Mouse (Mus musculus): ENCODE data around the gene Mapk10.
"Not testable (repeated sequence)": the region's sequence is repeated elsewhere in the genome, so short reads cannot be mapped to it uniquely, and the experiment has no call there.

Gene Mapk10

DNA sequence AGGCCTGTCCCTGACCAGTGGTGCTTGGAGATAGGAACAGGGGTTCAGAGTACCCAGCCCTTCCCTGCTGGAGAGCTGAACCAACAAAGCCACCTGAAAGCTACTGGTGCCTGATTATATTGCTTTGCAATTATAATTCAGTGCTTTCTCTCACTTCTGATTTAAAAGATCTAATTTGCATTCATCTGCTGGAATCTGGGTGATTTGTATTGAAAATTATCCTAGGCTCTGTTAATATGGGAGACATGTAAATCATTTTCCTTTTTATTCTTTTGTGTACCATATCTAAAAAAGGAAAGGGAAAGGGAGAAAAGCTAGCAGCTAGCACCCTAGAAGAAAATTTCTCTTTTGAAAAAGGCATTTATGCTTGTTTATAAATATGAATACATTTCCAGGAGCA, 234.6 kb downstream of the Mapk10 start:
- in situ Hi-C loops (cut with MboI, MseI): no loop called here

- in situ Hi-C loops (cut with MboI, MseI): no loop called here
Observed at GRCm38 (mm10) chr5:102974400-102974799, 236.7 kb downstream of the Mapk10 start.

GRCm38 (mm10) chr5:102964396-102964795, 246.7 kb downstream of the Mapk10 start:
- in situ Hi-C loops (cut with MboI, MseI): no loop called here

DNA sequence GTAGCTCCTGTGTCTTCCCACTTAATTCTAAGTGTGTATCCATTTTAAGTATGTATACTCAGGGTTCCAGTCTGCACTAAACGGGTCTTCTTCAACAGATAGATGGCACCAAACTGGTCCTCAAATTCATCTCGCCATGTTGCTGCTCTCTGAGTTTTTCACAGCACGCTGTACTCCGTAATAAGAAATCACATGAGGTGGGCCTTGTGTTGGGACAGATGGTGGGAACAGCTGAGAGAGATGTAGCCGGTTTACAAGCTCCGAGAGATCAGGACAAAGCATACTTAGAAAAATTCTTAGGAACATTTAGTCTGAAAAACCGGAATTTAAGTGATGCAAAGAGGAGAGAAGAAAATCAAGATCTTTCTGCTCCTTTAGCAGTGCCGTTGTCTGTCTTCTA, 257.7 kb downstream of the Mapk10 start:
- in situ Hi-C loops (cut with MboI, MseI): no loop called here

DNA sequence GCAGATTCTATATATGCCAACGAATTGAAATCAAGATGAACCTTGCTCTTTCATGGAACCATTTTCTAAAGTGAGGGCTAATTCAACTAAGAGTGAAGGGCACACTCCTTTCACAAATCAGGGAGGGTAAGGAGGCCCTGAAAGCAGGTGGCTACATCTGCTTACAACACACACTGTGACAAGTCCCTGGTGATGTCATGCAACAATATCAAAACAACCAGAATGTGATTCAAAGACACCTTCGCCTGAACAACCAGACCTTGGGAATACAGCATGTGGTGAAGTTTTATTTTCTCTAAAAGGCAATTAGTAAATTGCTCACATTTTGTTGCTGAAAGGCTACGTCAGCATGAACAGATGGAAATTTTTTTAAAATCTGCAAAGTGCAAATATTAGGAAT, 258.2 kb downstream of the Mapk10 start:
- in situ Hi-C loops (cut with MboI, MseI): no loop called here

- in situ Hi-C loops (cut with MboI, MseI): no loop called here
Observed at GRCm38 (mm10) chr5:102947061-102947711, 263.9 kb downstream of the Mapk10 start.

DNA sequence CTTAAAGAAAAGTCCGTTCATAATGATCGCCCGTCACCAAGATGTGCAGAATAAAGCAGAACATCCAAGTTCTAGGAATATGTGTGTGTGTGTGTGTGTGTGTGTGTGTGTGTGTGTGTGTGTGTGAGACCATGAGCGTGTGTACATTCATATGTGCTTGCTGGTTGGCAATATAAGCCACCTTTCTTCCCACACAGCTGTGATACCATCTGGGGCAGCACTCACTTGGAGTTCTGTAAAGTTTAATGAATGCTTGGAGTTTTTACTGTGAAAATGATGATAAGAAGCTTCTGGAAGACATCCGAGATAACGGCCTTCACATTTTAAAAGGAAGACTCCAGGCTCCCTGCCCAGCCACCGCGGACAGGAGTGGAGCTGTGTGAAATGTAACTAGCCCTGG, 264.5 kb downstream of the Mapk10 start:
- in situ Hi-C loops (cut with MboI, MseI): no loop called here

DNA sequence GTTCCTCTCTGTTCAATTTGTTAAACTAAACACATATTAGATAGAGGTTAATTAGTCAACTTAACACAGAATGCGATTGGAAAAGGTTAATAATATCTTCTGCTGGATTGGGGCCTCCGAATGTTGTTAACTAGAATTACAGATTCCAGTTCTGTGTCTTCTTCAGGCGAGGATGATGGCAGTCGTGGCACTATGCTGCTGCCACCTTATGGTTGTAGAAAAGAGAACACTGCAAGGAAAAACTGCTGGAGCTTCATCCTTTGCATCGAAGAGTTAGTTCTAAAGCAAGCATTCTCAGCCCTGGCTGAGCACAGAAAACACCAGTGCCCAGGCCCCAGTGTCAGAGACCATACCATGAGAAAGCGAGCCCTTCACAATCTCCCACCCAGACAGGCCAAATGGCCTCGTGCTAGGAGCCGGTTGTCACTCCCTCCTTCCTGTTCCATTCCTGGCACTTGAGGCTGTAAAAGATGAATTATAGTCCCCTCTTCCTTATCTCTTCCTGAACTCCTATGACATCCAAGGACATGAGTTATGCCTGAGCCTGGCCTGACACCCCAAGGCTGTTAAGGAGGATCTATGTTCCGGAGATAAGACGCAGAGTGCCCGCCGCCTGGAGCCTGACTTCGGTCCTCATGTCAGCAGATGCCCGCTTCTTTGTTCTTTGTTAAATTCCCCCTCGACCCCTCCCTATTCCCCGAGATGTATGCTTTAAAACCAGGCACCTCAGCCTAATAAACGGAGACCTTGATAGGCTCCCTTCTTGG, 267.1 kb downstream of the Mapk10 start:
- in situ Hi-C loops (cut with MboI, MseI): not testable (repeated sequence)

- in situ Hi-C loops (cut with MboI, MseI): no loop called here
Observed at GRCm38 (mm10) chr5:102930161-102930560, 281.0 kb downstream of the Mapk10 start.

DNA sequence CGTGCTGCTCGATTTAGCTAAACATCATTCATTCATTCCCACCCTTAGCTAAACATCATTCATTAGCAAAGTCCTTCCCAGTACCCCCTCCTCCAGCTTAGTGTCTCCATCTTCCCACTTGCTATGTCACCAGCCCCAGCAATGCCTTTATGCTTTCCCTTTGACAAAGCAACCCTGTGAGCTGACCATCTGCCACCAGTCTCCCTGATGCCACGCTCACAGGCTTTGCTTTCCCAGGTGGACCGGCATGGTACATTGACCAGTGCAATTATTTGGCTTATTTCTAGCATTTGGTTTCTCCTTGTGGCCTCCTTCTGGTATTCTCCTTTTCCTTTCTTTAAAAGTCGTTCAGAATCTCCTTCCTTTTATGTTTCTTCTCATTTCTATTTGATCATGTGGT, 284.3 kb downstream of the Mapk10 start:
- in situ Hi-C loops (cut with MboI, MseI): no loop called here

DNA sequence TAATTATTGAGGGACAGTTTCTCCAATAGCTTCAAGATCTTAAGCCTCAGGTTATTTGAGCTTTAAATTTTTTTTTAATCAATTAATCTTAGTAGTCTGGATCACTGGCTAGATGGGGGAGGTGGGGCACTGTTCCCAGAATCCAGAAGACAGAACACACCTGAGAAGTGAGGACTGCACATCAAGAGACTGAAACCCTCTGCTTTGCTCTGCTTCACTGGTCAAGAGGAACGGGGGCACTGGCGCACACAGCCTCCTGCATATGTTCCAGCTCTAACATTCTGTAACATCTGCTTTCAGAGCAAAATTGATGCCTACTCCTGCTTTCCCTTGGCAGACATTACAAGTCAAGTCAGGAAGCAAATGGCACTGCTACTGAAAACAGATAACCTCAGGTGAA, 290.9 kb downstream of the Mapk10 start:
- in situ Hi-C loops (cut with MboI, MseI): no loop called here

GRCm38 (mm10) chr5:102905441-102906211, 305.5 kb downstream of the Mapk10 start:
- in situ Hi-C loops (cut with MboI, MseI): no loop called here

- in situ Hi-C loops (cut with MboI, MseI): no loop called here
Observed at GRCm38 (mm10) chr5:102904066-102904465, 307.1 kb downstream of the Mapk10 start.

DNA sequence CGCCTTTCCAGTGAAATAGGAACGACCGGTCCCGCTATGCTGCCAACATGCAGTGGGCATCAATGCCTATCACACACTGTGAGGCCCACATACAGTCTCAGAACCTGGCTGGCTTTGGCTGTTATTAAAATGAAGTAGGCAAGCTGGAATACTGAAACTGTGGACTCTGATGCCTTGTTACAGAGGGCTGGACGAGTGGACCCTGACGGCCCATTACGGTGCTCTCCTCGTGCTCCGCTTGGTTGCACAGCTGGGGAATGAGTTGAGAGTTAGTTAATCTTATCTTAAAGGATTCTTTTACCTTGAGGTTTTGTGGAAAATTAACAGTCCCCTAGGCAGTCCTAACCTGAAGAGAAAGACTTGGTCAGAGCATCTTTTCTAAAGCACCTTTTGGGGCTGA, 307.6 kb downstream of the Mapk10 start:
- in situ Hi-C loops (cut with MboI, MseI): no loop called here

DNA sequence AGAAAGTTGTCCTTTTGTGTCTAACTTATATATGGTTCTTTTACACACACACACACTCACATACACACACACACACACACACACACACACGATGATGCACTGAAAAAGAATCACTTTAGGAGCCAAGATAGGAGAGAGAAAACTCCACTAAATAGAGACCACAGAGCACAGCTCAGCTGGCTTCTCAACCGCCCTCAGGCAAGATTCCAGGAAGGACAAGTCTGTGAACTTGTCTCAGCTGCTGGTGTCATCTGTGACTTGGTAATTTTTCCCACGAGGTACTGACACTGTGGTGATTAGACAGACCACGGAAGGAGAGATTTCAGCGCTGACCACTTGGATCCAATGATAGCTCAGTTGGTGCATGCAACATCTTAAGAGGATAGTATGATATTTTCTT, 310.0 kb downstream of the Mapk10 start:
- in situ Hi-C loops (cut with MboI, MseI): no loop called here

DNA sequence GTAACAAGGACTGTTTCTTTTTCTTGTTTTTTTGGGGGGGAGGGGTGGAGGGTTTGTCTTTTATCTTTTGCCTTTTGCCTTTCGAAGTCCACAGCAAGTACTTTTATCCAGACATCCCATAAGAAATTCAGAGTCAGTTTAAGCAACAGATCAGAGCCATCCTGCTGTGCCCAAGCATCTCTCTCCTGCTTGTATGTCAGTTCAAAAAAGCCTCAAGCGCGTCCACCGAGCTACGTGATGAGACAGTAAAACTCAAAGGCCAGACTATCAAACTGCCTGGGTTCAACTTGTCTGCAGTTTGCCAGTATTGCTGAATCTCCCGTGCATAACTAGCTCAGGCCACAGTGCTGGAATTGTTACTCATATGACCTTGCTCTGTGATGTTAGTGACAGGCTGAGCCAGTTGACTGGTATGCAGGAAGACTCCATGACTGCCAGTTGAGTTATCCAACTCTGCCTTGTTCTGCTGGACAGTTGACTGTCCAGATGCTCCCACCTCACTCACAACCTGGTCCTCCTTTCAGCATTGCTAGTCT, 311.4 kb downstream of the Mapk10 start:
- in situ Hi-C loops (cut with MboI, MseI): no loop called here

DNA sequence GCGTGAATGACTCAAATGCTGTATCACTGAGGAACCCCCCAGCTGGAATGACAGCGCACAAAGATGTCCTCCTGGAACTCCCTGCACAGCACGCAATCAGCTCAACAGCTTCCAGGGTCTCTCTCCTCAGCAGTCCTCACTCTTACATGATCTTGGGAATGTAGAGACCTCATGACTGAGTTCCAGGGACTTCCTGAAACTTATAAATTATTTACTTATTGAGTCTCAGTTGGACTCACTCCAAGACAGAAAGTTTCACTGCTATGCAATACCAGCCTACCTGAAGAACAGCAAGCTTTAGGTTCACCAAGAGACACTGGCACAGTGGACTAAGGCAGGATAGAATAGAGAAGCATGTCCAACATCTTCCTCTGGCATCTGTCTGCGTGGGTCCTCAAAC, 312.8 kb downstream of the Mapk10 start:
- in situ Hi-C loops (cut with MboI, MseI): no loop called here

DNA sequence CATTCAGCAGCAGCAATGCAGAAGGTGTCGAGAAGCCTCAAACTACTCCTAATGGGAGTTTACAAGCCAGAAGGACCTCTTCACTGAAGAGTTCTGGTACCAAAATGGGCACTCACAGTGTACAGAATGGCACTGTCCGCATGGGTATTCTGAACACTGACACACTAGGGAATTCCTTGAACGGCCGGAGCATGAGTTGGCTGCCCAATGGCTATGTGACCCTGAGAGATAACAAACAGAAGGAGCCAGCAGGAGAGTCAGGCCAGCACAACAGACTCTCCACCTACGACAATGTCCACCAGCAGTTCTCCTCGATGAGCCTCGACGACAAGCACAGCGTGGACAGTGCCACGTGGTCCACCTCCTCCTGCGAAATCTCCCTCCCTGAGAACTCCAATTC, 318.9 kb downstream of the Mapk10 start:
- in situ Hi-C loops (cut with MboI, MseI): no loop called here

- in situ Hi-C loops (cut with MboI, MseI): no loop called here
Observed at GRCm38 (mm10) chr5:102889163-102889488, 322.0 kb downstream of the Mapk10 start.

GRCm38 (mm10) chr5:102888482-102889162, 322.5 kb downstream of the Mapk10 start:
- in situ Hi-C loops (cut with MboI, MseI): no loop called here

GRCm38 (mm10) chr5:102875628-102876027, 335.5 kb downstream of the Mapk10 start:
- in situ Hi-C loops (cut with MboI, MseI): no loop called here

All from T-helper 1 cell (primary cell).